Mouse (Mus musculus): ENCODE data around the gene Cyp4f14. TPM values are rescaled to one million over a fixed set of nuclear protein-coding genes. Genes with fewer than 3 reads are reported as not detected.

The Cyp4f14 gene
- polyA plus RNA-seq, 1 experiment = not detected

- no peak overlapping the region for H3K4me3 ChIP-seq (ENCODE audit: insufficient read depth, low read length)
- TF ChIP-seq POLR2A (IDR thresholded peaks at IDR 0.05; ENCODE audit: low read depth, low read length) (no peak), CTCF (IDR thresholded peaks at IDR 0.05; ENCODE audit: borderline replicate concordance, insufficient read depth, low read length) (no peak)
- 0 out of 2 replicates have a peak, but pooled peaks cover 3% of the 10 kb centered on the region for H3K4me1 ChIP-seq (ENCODE audit: control insufficient read depth, insufficient read depth, low read length)
- H3K27ac ChIP-seq (ENCODE audit: insufficient read depth, low read length) = no peak overlapping the region
Observed at GRCm38 (mm10) chr17:32943661-32944060, 26.5 kb upstream of the Cyp4f14 start.

DNA sequence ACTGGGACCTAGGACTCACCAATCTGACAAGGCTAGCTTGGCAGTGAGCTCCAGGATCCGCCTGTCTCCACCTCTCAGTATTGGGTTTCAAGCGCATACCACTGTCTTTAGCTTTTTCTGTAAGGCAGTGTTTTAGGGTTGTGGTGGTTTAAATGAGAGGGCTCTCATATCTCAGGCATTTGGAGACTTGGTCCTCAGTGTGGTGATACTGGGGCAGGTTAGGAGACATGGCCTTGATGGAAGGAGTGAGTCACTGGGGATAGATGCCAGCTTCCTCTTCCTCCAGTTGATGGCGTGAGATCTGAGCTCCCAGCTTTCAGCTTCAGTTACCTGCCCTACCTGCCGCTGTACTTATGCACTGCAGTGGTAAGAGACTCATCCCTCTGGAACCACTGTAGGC is 22.7 kb upstream of the Cyp4f14 start:
- no peak overlapping the region for H3K4me3 ChIP-seq (ENCODE audit: insufficient read depth, low read length)
- H3K4me1 ChIP-seq (ENCODE audit: control insufficient read depth, insufficient read depth, low read length) = no peaks in the 10 kb centered on the region
- H3K27ac ChIP-seq (ENCODE audit: insufficient read depth, low read length) = no peak overlapping the region
- TF ChIP-seq POLR2A (IDR thresholded peaks at IDR 0.05; ENCODE audit: low read depth, low read length) (no peak), CTCF (IDR thresholded peaks at IDR 0.05; ENCODE audit: borderline replicate concordance, insufficient read depth, low read length) (no peak)

GRCm38 (mm10) chr17:32927803-32928202 is 10.7 kb upstream of the Cyp4f14 start:
- TF ChIP-seq CTCF (IDR thresholded peaks at IDR 0.05; ENCODE audit: borderline replicate concordance, insufficient read depth, low read length) = no peak
- TF ChIP-seq POLR2A (IDR thresholded peaks at IDR 0.05; ENCODE audit: low read depth, low read length) = no peak
- no peaks in the 10 kb centered on the region for H3K4me1 ChIP-seq (ENCODE audit: control insufficient read depth, insufficient read depth, low read length)
- no peak overlapping the region for H3K27ac ChIP-seq (ENCODE audit: insufficient read depth, low read length)
- no peak overlapping the region for H3K4me3 ChIP-seq (ENCODE audit: insufficient read depth, low read length)

GRCm38 (mm10) chr17:32924658-32925312 is 7.6 kb upstream of the Cyp4f14 start:
- Histone ChIP-seq H3K4me1 (ENCODE audit: control insufficient read depth, insufficient read depth, low read length) (no peaks in the 10 kb centered on the region), H3K27ac (ENCODE audit: insufficient read depth, low read length) (no peak overlapping the region), H3K4me3 (ENCODE audit: insufficient read depth, low read length) (peak overlapping the region; percentile 13)
- TF ChIP-seq POLR2A (IDR thresholded peaks at IDR 0.05; ENCODE audit: low read depth, low read length) (peak; percentile 73), CTCF (IDR thresholded peaks at IDR 0.05; ENCODE audit: borderline replicate concordance, insufficient read depth, low read length) (no peak)

GRCm38 (mm10) chr17:32923681-32924080 is 6.5 kb upstream of the Cyp4f14 start:
- H3K4me3 ChIP-seq (ENCODE audit: insufficient read depth, low read length) = no peak overlapping the region
- no peaks in the 10 kb centered on the region for H3K4me1 ChIP-seq (ENCODE audit: control insufficient read depth, insufficient read depth, low read length)
- H3K27ac ChIP-seq (ENCODE audit: insufficient read depth, low read length) = no peak overlapping the region
- TF ChIP-seq POLR2A (IDR thresholded peaks at IDR 0.05; ENCODE audit: low read depth, low read length) = no peak
- no peak for TF ChIP-seq CTCF (IDR thresholded peaks at IDR 0.05; ENCODE audit: borderline replicate concordance, insufficient read depth, low read length)

GRCm38 (mm10) chr17:32919123-32919522 is 2.0 kb upstream of the Cyp4f14 start:
- TF ChIP-seq POLR2A (IDR thresholded peaks at IDR 0.05; ENCODE audit: low read depth, low read length) = no peak
- TF ChIP-seq CTCF (IDR thresholded peaks at IDR 0.05; ENCODE audit: borderline replicate concordance, insufficient read depth, low read length) = no peak
- no peak overlapping the region for H3K4me3 ChIP-seq (ENCODE audit: insufficient read depth, low read length)
- H3K4me1 ChIP-seq (ENCODE audit: control insufficient read depth, insufficient read depth, low read length) = no peaks in the 10 kb centered on the region
- H3K27ac ChIP-seq (ENCODE audit: insufficient read depth, low read length) = no peak overlapping the region

- no peak overlapping the region for H3K4me3 ChIP-seq (ENCODE audit: insufficient read depth, low read length)
- H3K4me1 ChIP-seq (ENCODE audit: control insufficient read depth, insufficient read depth, low read length) = no peaks in the 10 kb centered on the region
- TF ChIP-seq CTCF (IDR thresholded peaks at IDR 0.05; ENCODE audit: borderline replicate concordance, insufficient read depth, low read length) = no peak
- TF ChIP-seq POLR2A (IDR thresholded peaks at IDR 0.05; ENCODE audit: low read depth, low read length) = no peak
- H3K27ac ChIP-seq (ENCODE audit: insufficient read depth, low read length) = no peak overlapping the region
Observed at GRCm38 (mm10) chr17:32916075-32916474, 1.1 kb downstream of the Cyp4f14 start.

- Histone ChIP-seq H3K4me1 (ENCODE audit: control insufficient read depth, insufficient read depth, low read length) (no peaks in the 10 kb centered on the region), H3K27ac (ENCODE audit: insufficient read depth, low read length) (no peak overlapping the region), H3K4me3 (ENCODE audit: insufficient read depth, low read length) (no peak overlapping the region)
- no peak for TF ChIP-seq CTCF (IDR thresholded peaks at IDR 0.05; ENCODE audit: borderline replicate concordance, insufficient read depth, low read length)
- no peak for TF ChIP-seq POLR2A (IDR thresholded peaks at IDR 0.05; ENCODE audit: low read depth, low read length)
Observed at GRCm38 (mm10) chr17:32906172-32906571, 11.0 kb downstream of the Cyp4f14 start.

GRCm38 (mm10) chr17:32905239-32905638 is 11.9 kb downstream of the Cyp4f14 start:
- TF ChIP-seq POLR2A (IDR thresholded peaks at IDR 0.05; ENCODE audit: low read depth, low read length) (no peak), CTCF (IDR thresholded peaks at IDR 0.05; ENCODE audit: borderline replicate concordance, insufficient read depth, low read length) (peak; percentile 41; the same call in 1 of the 2 replicates)
- no peak overlapping the region for H3K27ac ChIP-seq (ENCODE audit: insufficient read depth, low read length)
- no peaks in the 10 kb centered on the region for H3K4me1 ChIP-seq (ENCODE audit: control insufficient read depth, insufficient read depth, low read length)
- H3K4me3 ChIP-seq (ENCODE audit: insufficient read depth, low read length) = no peak overlapping the region

- H3K4me1 ChIP-seq (ENCODE audit: control insufficient read depth, insufficient read depth, low read length) = no peaks in the 10 kb centered on the region
- H3K4me3 ChIP-seq (ENCODE audit: insufficient read depth, low read length) = no peak overlapping the region
- H3K27ac ChIP-seq (ENCODE audit: insufficient read depth, low read length) = no peak overlapping the region
- TF ChIP-seq POLR2A (IDR thresholded peaks at IDR 0.05; ENCODE audit: low read depth, low read length) (no peak), CTCF (IDR thresholded peaks at IDR 0.05; ENCODE audit: borderline replicate concordance, insufficient read depth, low read length) (no peak)
Observed at GRCm38 (mm10) chr17:32904414-32904813, 12.7 kb downstream of the Cyp4f14 start.

All from embryonic fibroblast, embryonic 13.5 days (primary cell).